Mouse (Mus musculus) forebrain, embryonic 12.5 days (tissue): Measurements from ENCODE around the gene Slc7a6os. TPM values are rescaled to one million over a fixed set of nuclear protein-coding genes. Genes with fewer than 3 reads are reported as not detected.

ENCODE experiments used
- polyA plus RNA-seq: library from polyadenylated mRNA; unstranded; fragments of >200 nt; fragmentation: Nextera tagmentation; extraction: Ambion mirVana; gene quantifications from 2 replicates; pipeline ENCODE4 v1.2.1, GENCODE M21; 2016

The Slc7a6os gene
- polyA plus RNA-seq, 1 experiment from 2014 or later: 37.0 TPM

Other genes with a start within 250 kb of the Slc7a6os start
- 12.0 and 13.0 TPM in 2 replicates for gene Slc12a4, start 244.8 kb downstream of the Slc7a6os start, polyA plus RNA-seq
- not detected in 2 replicates for gene Dpep3, start 231.5 kb downstream of the Slc7a6os start, polyA plus RNA-seq
- gene Dus2, start 219.6 kb downstream of the Slc7a6os start, polyA plus RNA-seq: 15.4 and 18.4 TPM in 2 replicates
- gene Dpep2nb, start 205.0 kb downstream of the Slc7a6os start, polyA plus RNA-seq: not detected in 2 replicates
- gene Ddx28, start 199.1 kb downstream of the Slc7a6os start, polyA plus RNA-seq: 19.5 and 20.1 TPM in 2 replicates
- 4.9 and 6.6 TPM in 2 replicates for gene Nfatc3, start 152.1 kb downstream of the Slc7a6os start, polyA plus RNA-seq
- gene Esrp2, start 74.0 kb downstream of the Slc7a6os start, polyA plus RNA-seq: 1.9 TPM in 2 replicates
- 13.8 and 15.8 TPM in 2 replicates for gene Pla2g15, start 60.5 kb downstream of the Slc7a6os start, polyA plus RNA-seq
- gene Slc7a6, start 42.1 kb downstream of the Slc7a6os start, polyA plus RNA-seq: 72.9 and 79.8 TPM in 2 replicates
- gene Prmt7, start within 50 bp of the Slc7a6os start, polyA plus RNA-seq: 58.7 and 59.2 TPM in 2 replicates
- gene Smpd3, start 127.1 kb upstream of the Slc7a6os start, polyA plus RNA-seq: 24.4 and 30.0 TPM in 2 replicates
- gene Zfp90, start 204.4 kb upstream of the Slc7a6os start, polyA plus RNA-seq: 36.5 and 41.1 TPM in 2 replicates